Mouse (Mus musculus): Measurements from ENCODE around the gene Abi3bp. TPM values are rescaled to one million over a fixed set of nuclear protein-coding genes. Genes with fewer than 3 reads are reported as not detected.
A peak's percentile ranks its signal among the peaks of the same experiment; 100 is the strongest.

Abi3bp gene
- 1.8 and 2.5 TPM in 2 replicates for polyA plus RNA-seq (2015; fragmentation: Nextera tagmentation; extraction: Ambion mirVana)

- Histone ChIP-seq H3K27ac (replicated peaks) (0 out of 2 replicates have a peak within 1 kb of the TSS, but pooled peaks have one; percentile 24), H3K36me3 (no peaks in the 10 kb centered on the region), H3K27me3 (replicated peaks) (no peaks in the 10 kb centered on the region), H3K4me3 (peak within 1 kb of the TSS; percentile 44), H3K9me3 (no peaks in the 10 kb centered on the region), H3K9ac (peak within 1 kb of the TSS; percentile 61), H3K4me1 (peaks cover 6% of the 10 kb centered on the region; the same call in 1 of the 2 replicates), H3K4me2 (peak within 1 kb of the TSS; percentile 62)
- WGBS, result 43% methylated on average over 11 of the region's 11 CpGs
- no peak for ATAC-seq (ENCODE audit: extremely low read depth, insufficient number of reproducible peaks, low FRiP score, low TSS enrichment)
Measured at GRCm38 (mm10) chr16:56477677-56478574, at the start of gene Abi3bp. Gene Abi3bp (plus strand): TSS chr16:56477878.

- WGBS, result 65% methylated on average over 4 of the region's 4 CpGs
- no peak for ATAC-seq (ENCODE audit: extremely low read depth, insufficient number of reproducible peaks, low FRiP score, low TSS enrichment)
- no peaks in the 10 kb centered on the region for H3K36me3 ChIP-seq
Measured at GRCm38 (mm10) chr16:56435293-56436185, 42.1 kb upstream of the Abi3bp start.

GRCm38 (mm10) chr16:56440243-56440642 is 37.4 kb upstream of the Abi3bp start:
- Histone ChIP-seq H3K9me3 (no peaks in the 10 kb centered on the region), H3K27ac (replicated peaks) (no peak overlapping the region), H3K27me3 (replicated peaks) (no peaks in the 10 kb centered on the region), H3K4me1 (no peaks in the 10 kb centered on the region), H3K4me2 (no peak overlapping the region), H3K9ac (no peak overlapping the region), H3K36me3 (no peaks in the 10 kb centered on the region), H3K4me3 (no peak overlapping the region)
- WGBS, result 84% methylated on average over 4 of the region's 4 CpGs
- no peak for ATAC-seq (ENCODE audit: extremely low read depth, insufficient number of reproducible peaks, low FRiP score, low TSS enrichment)

More at GRCm38 (mm10) chr16:56435293-56436185, 42.1 kb upstream of the Abi3bp start:
- H3K4me3 ChIP-seq, result no peak overlapping the region
- H3K9me3 ChIP-seq, result no peaks in the 10 kb centered on the region
- H3K4me2 ChIP-seq, result no peak overlapping the region
- no peaks in the 10 kb centered on the region for H3K27me3 ChIP-seq (replicated peaks)
- H3K4me1 ChIP-seq, result no peaks in the 10 kb centered on the region
- no peak overlapping the region for H3K27ac ChIP-seq (replicated peaks)
- no peak overlapping the region for H3K9ac ChIP-seq

- H3K4me3 ChIP-seq, result no peak overlapping the region
- H3K9ac ChIP-seq, result no peak overlapping the region
- H3K9me3 ChIP-seq, result no peaks in the 10 kb centered on the region
- H3K27me3 ChIP-seq (replicated peaks), result no peaks in the 10 kb centered on the region
- no peak overlapping the region for H3K27ac ChIP-seq (replicated peaks)
- no peak for ATAC-seq (ENCODE audit: extremely low read depth, insufficient number of reproducible peaks, low FRiP score, low TSS enrichment)
- H3K4me1 ChIP-seq, result no peaks in the 10 kb centered on the region
- no peaks in the 10 kb centered on the region for H3K36me3 ChIP-seq
- H3K4me2 ChIP-seq, result no peak overlapping the region
- WGBS, result 74% methylated on average over 5 of the region's 5 CpGs
Measured at GRCm38 (mm10) chr16:56441113-56441512, 36.6 kb upstream of the Abi3bp start.

- Histone ChIP-seq H3K36me3 (no peaks in the 10 kb centered on the region), H3K9ac (no peak overlapping the region), H3K4me2 (no peak overlapping the region), H3K27me3 (replicated peaks) (no peaks in the 10 kb centered on the region), H3K9me3 (no peaks in the 10 kb centered on the region), H3K27ac (replicated peaks) (no peak overlapping the region), H3K4me3 (no peak overlapping the region), H3K4me1 (no peaks in the 10 kb centered on the region)
- 67% methylated on average over 7 of the region's 7 CpGs for WGBS
- no peak for ATAC-seq (ENCODE audit: extremely low read depth, insufficient number of reproducible peaks, low FRiP score, low TSS enrichment)
Measured at GRCm38 (mm10) chr16:56441658-56442344, 35.9 kb upstream of the Abi3bp start.

- no peaks in the 10 kb centered on the region for H3K36me3 ChIP-seq
- H3K9ac ChIP-seq, result no peak overlapping the region
- ATAC-seq (ENCODE audit: extremely low read depth, insufficient number of reproducible peaks, low FRiP score, low TSS enrichment), result no peak
- H3K4me2 ChIP-seq, result no peak overlapping the region
- H3K27me3 ChIP-seq (replicated peaks), result no peaks in the 10 kb centered on the region
- no peaks in the 10 kb centered on the region for H3K9me3 ChIP-seq
- H3K4me1 ChIP-seq, result no peaks in the 10 kb centered on the region
- H3K27ac ChIP-seq (replicated peaks), result no peak overlapping the region
- 63% methylated on average over 2 of the region's 2 CpGs for WGBS
- H3K4me3 ChIP-seq, result no peak overlapping the region
Measured at GRCm38 (mm10) chr16:56451482-56451881, 26.2 kb upstream of the Abi3bp start.

GRCm38 (mm10) chr16:56451923-56452322 is 25.8 kb upstream of the Abi3bp start:
- Histone ChIP-seq H3K27ac (replicated peaks) (no peak overlapping the region), H3K4me1 (no peaks in the 10 kb centered on the region), H3K9ac (no peak overlapping the region), H3K9me3 (no peaks in the 10 kb centered on the region), H3K36me3 (no peaks in the 10 kb centered on the region), H3K27me3 (replicated peaks) (no peaks in the 10 kb centered on the region), H3K4me2 (no peak overlapping the region), H3K4me3 (no peak overlapping the region)
- ATAC-seq (ENCODE audit: extremely low read depth, insufficient number of reproducible peaks, low FRiP score, low TSS enrichment), result no peak
- 47% methylated on average over 1 of the region's 1 CpGs for WGBS

- Histone ChIP-seq H3K4me2 (no peak overlapping the region), H3K9ac (no peak overlapping the region), H3K36me3 (no peaks in the 10 kb centered on the region), H3K4me3 (no peak overlapping the region), H3K4me1 (no peaks in the 10 kb centered on the region), H3K9me3 (no peaks in the 10 kb centered on the region), H3K27me3 (replicated peaks) (no peaks in the 10 kb centered on the region), H3K27ac (replicated peaks) (no peak overlapping the region)
- no peak for ATAC-seq (ENCODE audit: extremely low read depth, insufficient number of reproducible peaks, low FRiP score, low TSS enrichment)
- WGBS, result 67% methylated on average over 8 of the region's 8 CpGs
Measured at GRCm38 (mm10) chr16:56458052-56458754, 19.5 kb upstream of the Abi3bp start.

- Histone ChIP-seq H3K4me1 (peaks cover 5% of the 10 kb centered on the region; the same call in 1 of the 2 replicates), H3K4me3 (no peak overlapping the region), H3K27ac (replicated peaks) (no peak overlapping the region), H3K4me2 (no peak overlapping the region), H3K36me3 (no peaks in the 10 kb centered on the region), H3K9ac (no peak overlapping the region), H3K27me3 (replicated peaks) (no peaks in the 10 kb centered on the region), H3K9me3 (no peaks in the 10 kb centered on the region)
- no peak for ATAC-seq (ENCODE audit: extremely low read depth, insufficient number of reproducible peaks, low FRiP score, low TSS enrichment)
- WGBS, result 77% methylated on average over 2 of the region's 2 CpGs
Measured at GRCm38 (mm10) chr16:56473160-56473559, 4.5 kb upstream of the Abi3bp start.

GRCm38 (mm10) chr16:56475676-56476075 is 2.0 kb upstream of the Abi3bp start:
- Histone ChIP-seq H3K27me3 (replicated peaks) (no peaks in the 10 kb centered on the region), H3K4me1 (peaks cover 6% of the 10 kb centered on the region; the same call in 1 of the 2 replicates), H3K4me2 (no peak overlapping the region), H3K4me3 (no peak overlapping the region), H3K36me3 (no peaks in the 10 kb centered on the region), H3K9ac (no peak overlapping the region), H3K9me3 (no peaks in the 10 kb centered on the region), H3K27ac (replicated peaks) (no peak overlapping the region)
- no peak for ATAC-seq (ENCODE audit: extremely low read depth, insufficient number of reproducible peaks, low FRiP score, low TSS enrichment)
- WGBS, result 78% methylated on average over 5 of the region's 5 CpGs

Measured in heart, embryonic 13.5 days (tissue).